Mouse (Mus musculus) midbrain, embryonic 14.5 days (tissue): ENCODE data around the gene Smad5. TPM values are rescaled to one million over a fixed set of nuclear protein-coding genes. Genes with fewer than 3 reads are reported as not detected.
A peak's percentile ranks its signal among the peaks of the same experiment; 100 is the strongest.

ENCODE experiments used
- ATAC-seq: fragments of 200-750 bp; cut with Nextera tagmentation; 2 replicates; pipeline ENCODE4 v1.8.0; 2017; ENCODE audit warnings: moderate number of reproducible peaks, moderate library complexity; ENCODE audit not compliant: low FRiP score, low TSS enrichment
- DNase-seq: peaks from one replicate; pipeline ENCODE4 v3.0.0-alpha.2; 2015
- H3K27ac ChIP-seq: fragments of 300-500 bp; sonication (generic); replicated peaks from 2 replicates; pipeline ENCODE4 v1.5.1; 2014; ENCODE audit warnings: mild to moderate bottlenecking, low read depth, low read length, moderate library complexity
- H3K27me3 ChIP-seq: fragments of 300-500 bp; sonication (generic); 2 replicates; pipeline ENCODE4 v1.6.1; 2014; ENCODE audit warnings: low read length, control low read depth, mixed read lengths; ENCODE audit not compliant: control insufficient read depth, insufficient read depth
- H3K36me3 ChIP-seq: fragments of 300-500 bp; sonication (generic); 2 replicates; pipeline ENCODE4 v1.6.1; 2014; ENCODE audit warnings: low read length, control low read depth; ENCODE audit not compliant: control insufficient read depth, insufficient read depth
- H3K4me1 ChIP-seq: fragments of 300-500 bp; sonication (generic); 2 replicates; pipeline ENCODE4 v1.6.1; 2014; ENCODE audit warnings: mild to moderate bottlenecking, antibody characterized with exemption, low read length, control low read depth; ENCODE audit not compliant: control insufficient read depth, insufficient read depth
- H3K4me2 ChIP-seq: fragments of 300-500 bp; sonication (generic); 2 replicates; pipeline ENCODE4 v1.6.1; 2014; ENCODE audit warnings: mild to moderate bottlenecking, low read length, moderate library complexity
- H3K4me3 ChIP-seq: fragments of 300-500 bp; sonication (generic); replicated peaks from 2 replicates; pipeline ENCODE4 v1.5.1; 2014; ENCODE audit warnings: low read depth, low read length
- H3K9ac ChIP-seq: fragments of 300-500 bp; sonication (generic); replicated peaks from 2 replicates; pipeline ENCODE4 v1.6.1; 2014; ENCODE audit warnings: mild to moderate bottlenecking, low read length, moderate library complexity
- H3K9me3 ChIP-seq: fragments of 300-500 bp; sonication (generic); 2 replicates; pipeline ENCODE4 v1.6.1; 2016; ENCODE audit warnings: low read length, control low read depth, mixed read lengths; ENCODE audit not compliant: control insufficient read depth
- WGBS: fragments of 180-500 bp; shearing (Covaris S2); extraction: QIAGEN DNeasy Blood & Tissue Kit; methylation state at CpG from one replicate; pipeline ENCODE4 v1.1.7; 2014; 5-methylcytosine and 5-hydroxymethylcytosine counted together
- polyA plus RNA-seq: library from polyadenylated mRNA; unstranded; fragments of >200 nt; fragmentation: Nextera tagmentation; extraction: Ambion mirVana; gene quantifications from 2 replicates; pipeline ENCODE4 v1.2.1, GENCODE M21; 2014

Gene Smad5
- polyA plus RNA-seq, 1 experiment from 2014 or later: 35.7 TPM

DNA sequence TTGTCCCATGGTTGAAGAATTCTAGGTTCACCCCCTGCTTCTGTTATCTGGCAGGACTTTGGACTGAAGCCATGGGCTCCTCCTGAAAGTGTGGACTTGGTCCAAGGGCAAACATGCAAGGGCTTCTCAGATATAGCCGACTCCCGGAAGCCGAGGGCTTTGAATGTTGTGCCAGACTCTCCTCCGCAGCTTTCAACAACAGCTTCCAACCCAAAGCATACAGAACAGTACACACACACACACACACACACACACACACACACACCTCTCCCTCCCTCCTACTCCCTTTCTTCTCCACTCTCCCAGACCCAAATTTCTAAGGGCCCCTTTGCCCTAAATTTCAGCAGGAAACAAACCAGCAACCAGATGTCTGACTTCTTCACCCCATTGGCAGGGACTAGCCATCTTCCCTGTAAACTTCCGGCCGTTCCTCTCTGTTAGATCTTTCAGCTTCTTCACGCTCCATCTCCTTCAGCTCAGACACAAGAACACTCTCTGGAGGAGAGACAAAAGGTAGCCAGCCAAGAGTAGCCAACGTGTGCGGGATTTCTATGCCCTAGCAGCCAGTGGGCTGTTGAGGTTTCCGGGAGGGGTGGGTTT is 24.5 kb upstream of the Smad5 start:
- no peak for ATAC-seq
- peak; percentile 24 for DNase-seq

DNA sequence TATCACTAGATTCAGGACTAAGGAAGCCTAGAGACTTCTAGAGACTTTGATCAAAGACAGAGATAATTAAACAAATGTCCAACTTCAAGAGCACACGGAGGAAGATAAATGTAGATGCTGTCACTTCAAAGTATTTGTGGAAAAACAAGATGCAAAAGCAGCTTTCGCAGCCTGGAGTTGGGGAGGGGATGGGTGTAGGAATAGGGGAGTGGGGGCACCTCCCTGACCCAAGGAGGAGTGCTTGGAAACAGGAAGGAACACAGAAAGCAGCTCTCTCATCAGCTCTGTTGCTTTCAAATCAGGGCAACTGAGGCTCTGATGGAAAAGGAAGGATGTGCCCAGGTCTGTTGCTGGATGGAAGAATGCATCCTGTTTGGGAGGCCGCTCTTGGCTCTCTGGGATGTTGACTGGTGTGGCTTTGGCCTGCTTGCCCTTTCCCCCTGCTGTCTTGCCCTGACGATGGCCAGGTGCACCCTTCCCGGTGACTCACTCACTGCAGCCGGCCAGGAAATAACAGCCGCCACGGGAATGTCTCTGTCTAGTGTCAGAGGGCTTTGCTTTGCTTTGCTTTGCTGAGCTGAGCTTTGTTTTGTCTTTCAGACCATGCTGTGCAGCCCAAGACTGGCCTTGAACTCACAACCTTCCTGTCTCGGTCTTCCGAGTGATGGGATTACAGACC is 23.8 kb upstream of the Smad5 start:
- no peaks in the 10 kb centered on the region for H3K36me3 ChIP-seq
- 51% methylated on average over 10 of the region's 10 CpGs for WGBS
- H3K4me1 ChIP-seq: no peaks in the 10 kb centered on the region
- no peaks in the 10 kb centered on the region for H3K9me3 ChIP-seq
- no peak overlapping the region for H3K9ac ChIP-seq
- no peak overlapping the region for H3K4me3 ChIP-seq
- H3K27ac ChIP-seq: no peak overlapping the region
- ATAC-seq (no peak), DNase-seq (no peak)
- H3K27me3 ChIP-seq: no peaks in the 10 kb centered on the region
- H3K4me2 ChIP-seq: no peak overlapping the region

More for the DNA sequence above, 24.5 kb upstream of the Smad5 start:
- H3K9ac ChIP-seq: no peak overlapping the region
- 26% methylated on average over 10 of the region's 10 CpGs for WGBS
- no peak overlapping the region for H3K4me2 ChIP-seq
- H3K4me3 ChIP-seq: no peak overlapping the region
- H3K4me1 ChIP-seq: no peaks in the 10 kb centered on the region
- no peaks in the 10 kb centered on the region for H3K9me3 ChIP-seq
- no peak overlapping the region for H3K27ac ChIP-seq
- no peaks in the 10 kb centered on the region for H3K27me3 ChIP-seq
- H3K36me3 ChIP-seq: no peaks in the 10 kb centered on the region

DNA sequence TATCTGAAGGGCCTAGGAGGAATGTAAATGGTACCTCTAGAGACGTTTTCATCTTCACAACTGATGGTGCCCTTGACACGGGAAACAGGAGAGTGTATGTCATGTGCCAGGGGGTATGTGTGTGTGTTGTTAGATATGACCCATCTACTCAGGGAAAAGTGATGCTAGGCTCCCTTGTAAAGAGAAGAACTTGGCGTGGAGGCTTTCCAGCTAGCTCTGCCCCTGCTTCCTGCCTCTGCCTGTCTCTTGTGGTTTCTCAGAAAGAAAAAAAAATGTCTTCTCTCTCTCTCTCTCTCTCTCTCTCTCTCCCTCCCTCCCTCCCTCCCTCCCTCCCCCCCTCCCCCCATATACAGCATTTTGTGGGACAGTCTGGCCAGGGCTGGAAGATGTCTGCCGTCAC is 20.9 kb upstream of the Smad5 start:
- H3K36me3 ChIP-seq: no peaks in the 10 kb centered on the region
- ATAC-seq (no peak), DNase-seq (no peak)
- no peaks in the 10 kb centered on the region for H3K27me3 ChIP-seq
- no peaks in the 10 kb centered on the region for H3K4me1 ChIP-seq
- no peak overlapping the region for H3K9ac ChIP-seq
- H3K9me3 ChIP-seq: no peaks in the 10 kb centered on the region
- WGBS: 77% methylated on average over 4 of the region's 4 CpGs
- H3K4me2 ChIP-seq: no peak overlapping the region
- H3K4me3 ChIP-seq: no peak overlapping the region
- no peak overlapping the region for H3K27ac ChIP-seq

DNA sequence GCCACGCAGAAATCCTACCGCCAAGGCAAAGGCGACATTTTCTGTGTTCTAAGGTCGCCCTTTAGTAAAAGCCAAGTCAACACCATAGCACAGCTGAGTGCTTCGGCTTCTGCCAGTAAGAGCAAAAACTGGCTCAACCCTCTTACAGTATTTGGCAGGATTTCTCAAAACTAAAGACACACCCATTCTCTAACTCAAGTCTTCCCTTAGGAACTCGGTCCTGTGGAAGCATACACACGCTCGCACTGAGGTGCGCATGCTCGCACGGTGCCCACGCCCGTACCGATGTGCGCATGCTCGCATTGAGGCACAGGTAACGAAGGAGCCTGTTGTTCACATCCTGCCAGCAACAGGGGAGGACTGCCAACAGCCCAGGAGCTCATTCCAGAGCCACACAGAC is 20.5 kb upstream of the Smad5 start:
- no peak for DNase-seq
- H3K4me1 ChIP-seq: no peaks in the 10 kb centered on the region
- no peak overlapping the region for H3K27ac ChIP-seq
- WGBS: 92% methylated on average over 17 of the region's 17 CpGs
- no peaks in the 10 kb centered on the region for H3K27me3 ChIP-seq
- no peak overlapping the region for H3K4me3 ChIP-seq
- H3K9ac ChIP-seq: no peak overlapping the region
- no peaks in the 10 kb centered on the region for H3K36me3 ChIP-seq
- no peak for ATAC-seq
- no peaks in the 10 kb centered on the region for H3K9me3 ChIP-seq
- no peak overlapping the region for H3K4me2 ChIP-seq

DNA sequence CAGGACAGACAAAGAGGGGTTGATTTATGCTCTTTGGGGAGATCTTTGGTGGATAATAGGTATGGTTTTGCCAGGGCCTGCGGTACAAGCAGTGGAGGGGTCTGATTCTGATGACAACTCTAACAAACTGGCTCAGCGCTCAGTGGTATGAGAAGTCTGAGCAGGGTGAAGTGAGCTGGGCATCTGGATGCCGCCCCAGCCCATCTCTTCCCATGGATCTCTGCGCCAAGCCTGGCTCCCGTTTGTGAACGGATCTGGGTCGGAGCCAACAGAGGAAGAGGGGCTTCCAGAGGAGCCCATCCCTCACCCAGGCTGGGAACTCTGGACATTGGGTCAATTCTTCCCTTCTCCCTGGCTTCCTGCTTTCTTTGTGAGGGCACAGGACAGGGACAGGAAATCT is 19.5 kb upstream of the Smad5 start:
- no peak overlapping the region for H3K9ac ChIP-seq
- no peaks in the 10 kb centered on the region for H3K36me3 ChIP-seq
- H3K4me2 ChIP-seq: no peak overlapping the region
- H3K9me3 ChIP-seq: no peaks in the 10 kb centered on the region
- H3K4me1 ChIP-seq: no peaks in the 10 kb centered on the region
- H3K27ac ChIP-seq: no peak overlapping the region
- DNase-seq: no peak
- 90% methylated on average over 7 of the region's 7 CpGs for WGBS
- H3K4me3 ChIP-seq: no peak overlapping the region
- H3K27me3 ChIP-seq: no peaks in the 10 kb centered on the region
- ATAC-seq: no peak

DNA sequence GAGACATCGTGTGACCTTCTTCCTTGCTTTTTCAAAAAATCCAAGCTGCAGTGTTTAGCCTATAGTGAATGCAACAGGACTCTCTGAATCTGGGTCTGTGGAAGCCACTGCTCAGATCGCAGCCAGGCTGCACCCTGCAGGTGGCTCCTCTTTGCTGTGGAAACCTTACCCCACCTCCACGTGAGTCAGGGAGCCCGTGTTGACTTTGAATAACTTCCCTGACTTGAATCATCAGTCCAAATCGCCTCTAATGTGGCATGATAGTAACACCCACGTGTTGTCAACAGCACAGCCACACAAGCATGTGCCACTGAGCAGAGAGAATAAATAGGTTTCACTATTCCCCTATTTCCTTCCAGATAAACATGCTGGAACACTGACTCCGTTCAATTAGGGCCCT is 10.8 kb upstream of the Smad5 start:
- Histone ChIP-seq H3K4me1 (no peaks in the 10 kb centered on the region; the same call in 1 of the 2 replicates), H3K4me2 (no peak overlapping the region), H3K27ac (no peak overlapping the region), H3K27me3 (no peaks in the 10 kb centered on the region), H3K9ac (no peak overlapping the region), H3K36me3 (no peaks in the 10 kb centered on the region), H3K4me3 (no peak overlapping the region), H3K9me3 (no peaks in the 10 kb centered on the region)
- ATAC-seq (no peak), DNase-seq (no peak)
- WGBS: 64% methylated on average over 7 of the region's 7 CpGs

DNA sequence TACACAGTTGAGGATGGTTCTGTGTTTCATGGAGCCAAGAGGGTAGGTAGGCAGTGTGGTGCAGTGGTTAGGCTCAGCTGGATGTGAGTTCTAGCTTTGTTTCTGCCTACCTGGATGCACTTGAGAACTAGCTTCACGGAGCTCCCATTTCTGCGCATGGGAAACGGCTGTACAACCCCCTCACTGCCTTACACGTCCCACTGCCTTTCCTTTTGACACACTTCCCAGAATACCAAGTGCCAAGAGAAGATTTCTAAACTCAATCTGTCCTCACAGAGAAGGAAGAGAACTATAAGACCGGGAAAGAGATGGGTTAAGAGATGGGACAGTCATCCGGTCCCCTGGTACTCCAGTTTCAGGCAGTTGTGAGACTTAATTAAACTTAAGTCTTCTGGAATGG is 10.2 kb upstream of the Smad5 start:
- H3K36me3 ChIP-seq: no peaks in the 10 kb centered on the region
- H3K4me3 ChIP-seq: no peak overlapping the region
- H3K27me3 ChIP-seq: no peaks in the 10 kb centered on the region
- H3K4me2 ChIP-seq: no peak overlapping the region
- DNase-seq: no peak
- H3K27ac ChIP-seq: no peak overlapping the region
- ATAC-seq: no peak
- H3K9me3 ChIP-seq: no peaks in the 10 kb centered on the region
- no peak overlapping the region for H3K9ac ChIP-seq
- 92% methylated on average over 6 of the region's 6 CpGs for WGBS
- peaks cover 4% of the 10 kb centered on the region for H3K4me1 ChIP-seq

DNA sequence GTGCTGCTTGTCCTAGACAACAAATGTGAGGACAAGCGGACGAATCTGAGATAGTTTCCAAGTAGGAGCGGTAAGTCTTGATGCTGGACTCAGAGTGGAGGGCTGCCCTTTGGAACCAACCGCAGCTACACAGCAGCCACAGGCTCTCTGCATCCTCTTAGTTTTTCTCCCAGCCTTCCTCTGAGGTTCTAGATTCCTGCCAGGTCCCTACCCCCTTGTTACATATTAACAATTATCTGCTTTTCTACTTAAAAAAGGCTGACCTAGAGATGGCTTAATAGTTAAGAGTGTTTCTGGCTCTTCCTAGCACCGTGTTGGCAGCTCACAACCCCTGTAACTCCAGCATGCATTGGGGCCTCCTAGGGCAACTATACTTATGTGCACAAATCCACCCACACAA is 7.1 kb upstream of the Smad5 start:
- no peak for DNase-seq
- H3K9me3 ChIP-seq: no peaks in the 10 kb centered on the region
- no peak overlapping the region for H3K4me3 ChIP-seq
- no peaks in the 10 kb centered on the region for H3K36me3 ChIP-seq
- peaks cover 17% of the 10 kb centered on the region for H3K4me1 ChIP-seq
- H3K27me3 ChIP-seq: no peaks in the 10 kb centered on the region
- WGBS: 87% methylated on average over 5 of the region's 5 CpGs
- H3K4me2 ChIP-seq: no peak overlapping the region
- H3K9ac ChIP-seq: no peak overlapping the region
- no peak for ATAC-seq
- no peak overlapping the region for H3K27ac ChIP-seq

DNA sequence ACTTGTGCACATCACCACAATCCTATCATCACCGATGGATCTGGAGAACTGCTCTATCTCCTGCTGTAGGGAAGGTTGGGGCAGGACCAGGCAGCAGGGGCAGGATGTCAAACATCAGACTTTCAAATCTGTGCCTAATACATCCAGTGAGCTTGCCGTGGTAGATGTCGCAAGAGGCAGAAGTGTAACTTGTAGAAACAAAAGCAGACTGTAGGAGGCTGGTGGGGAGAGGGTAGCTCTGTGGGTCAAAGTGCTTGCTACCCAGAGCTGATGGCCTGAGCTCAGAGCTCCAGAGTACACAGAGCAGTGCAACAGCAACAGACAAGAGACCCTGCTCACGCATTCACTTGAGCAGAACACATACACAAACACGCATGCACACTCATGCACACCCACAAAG is 6.1 kb upstream of the Smad5 start:
- Histone ChIP-seq H3K36me3 (no peaks in the 10 kb centered on the region), H3K9ac (no peak overlapping the region), H3K9me3 (no peaks in the 10 kb centered on the region), H3K27ac (no peak overlapping the region), H3K4me3 (no peak overlapping the region), H3K4me1 (peaks cover 17% of the 10 kb centered on the region), H3K4me2 (no peak overlapping the region), H3K27me3 (no peaks in the 10 kb centered on the region)
- 83% methylated on average over 5 of the region's 5 CpGs for WGBS
- DNase-seq (no peak), ATAC-seq (no peak)
